Mouse (Mus musculus) liver (tissue): Measurements from ENCODE around the gene Ap4e1.

Experiments
- DNase-seq: peaks from one replicate; pipeline ENCODE4 v3.0.0-alpha.2; 2020; ENCODE audit warnings: mixed read lengths

Ap4e1 gene

DNA sequence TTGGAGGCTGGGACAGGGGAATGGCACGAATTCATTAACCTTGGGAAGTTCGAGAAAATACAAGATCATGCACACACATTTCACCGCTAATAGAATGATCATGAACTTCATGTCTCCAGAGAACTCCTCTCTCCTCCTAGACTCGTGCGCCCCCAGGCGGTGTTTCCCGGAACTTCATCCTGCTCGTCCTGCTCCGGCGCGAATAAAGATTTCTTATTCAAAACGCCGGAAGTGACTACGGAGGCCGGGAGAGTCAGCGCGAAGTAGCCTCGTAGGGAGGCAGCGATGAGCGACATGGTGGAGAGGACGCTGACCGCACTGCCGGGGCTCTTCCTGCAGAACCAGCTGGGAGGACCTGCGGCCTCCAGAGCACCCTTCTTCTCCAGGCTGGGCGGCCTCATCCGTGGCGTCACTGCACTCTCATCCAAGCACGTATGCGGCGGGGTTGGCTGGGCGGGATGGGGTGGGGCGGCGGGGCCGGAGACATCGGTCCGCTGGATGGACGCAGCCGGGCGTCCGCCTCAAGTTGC, at the start of gene Ap4e1:
TSS of gene Ap4e1 (plus strand) at position 249 of the 530 bp plus-strand sequence.
- peak; percentile 97 for DNase-seq

GRCm38 (mm10) chr2:126961696-126962095, 46.8 kb upstream of the Ap4e1 start:
- DNase-seq, result no peak

DNA sequence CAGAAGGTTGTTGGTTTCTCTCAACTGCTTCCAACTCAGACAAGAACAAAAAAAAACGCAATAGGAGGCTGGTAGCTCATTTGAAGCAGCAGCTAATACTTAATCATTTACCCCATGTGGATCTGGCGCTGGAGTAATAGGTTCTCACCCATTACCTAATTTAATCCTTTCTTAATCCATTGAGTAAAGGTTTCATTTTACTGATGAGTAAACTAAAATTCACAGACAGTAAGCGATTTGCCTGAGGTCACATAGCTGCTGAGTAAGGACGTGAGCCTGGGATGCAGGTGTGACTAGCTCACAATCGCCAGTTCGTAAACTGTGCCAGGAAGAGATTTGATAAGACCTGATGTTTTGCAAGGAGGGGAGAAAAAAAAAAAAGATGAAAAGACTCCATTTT, 31.1 kb upstream of the Ap4e1 start:
- DNase-seq, result no peak

- no peak for DNase-seq
Observed at GRCm38 (mm10) chr2:126983221-126983620, 25.3 kb upstream of the Ap4e1 start.

DNA sequence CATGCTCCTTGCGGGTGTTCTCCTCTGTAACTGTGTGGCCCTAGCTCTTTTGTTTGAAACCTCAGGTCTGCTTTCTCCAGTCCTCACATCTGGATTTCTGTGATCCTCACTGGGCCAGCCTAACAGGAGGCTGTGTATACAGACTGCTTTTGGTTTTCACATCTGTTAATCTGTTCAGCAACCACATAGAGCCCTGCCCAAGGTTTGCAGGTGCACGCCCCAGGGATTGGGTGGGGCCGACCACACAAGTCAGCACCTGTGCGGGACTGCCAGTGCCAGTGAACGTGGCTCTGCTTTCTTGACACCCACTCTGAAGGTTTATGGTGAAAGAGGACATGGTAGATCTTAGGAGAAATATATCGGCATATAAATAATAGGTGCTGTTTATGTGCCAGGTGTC, 18.6 kb upstream of the Ap4e1 start:
- no peak for DNase-seq

DNA sequence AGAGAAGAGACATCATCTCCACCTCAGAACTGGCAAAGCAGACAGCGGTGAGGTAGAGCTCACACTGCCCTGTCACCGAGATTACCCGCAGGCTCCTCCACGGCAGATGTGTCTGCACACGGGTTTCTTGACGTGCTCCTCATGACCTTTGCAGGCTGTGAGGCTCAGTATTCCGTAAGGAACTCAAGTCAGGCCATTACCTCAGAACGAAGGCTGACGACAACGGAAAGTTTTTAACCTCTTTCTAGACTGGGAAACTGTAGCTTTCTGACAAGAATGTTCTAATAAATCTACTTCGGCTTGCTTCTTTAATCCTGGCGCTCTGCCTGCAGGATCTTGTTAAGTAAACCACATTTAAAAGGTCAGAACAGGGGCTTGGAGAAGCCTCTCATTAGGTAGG, 15.8 kb upstream of the Ap4e1 start:
- no peak for DNase-seq

- DNase-seq, result no peak
Observed at GRCm38 (mm10) chr2:126994384-126995166, 13.9 kb upstream of the Ap4e1 start.

DNA sequence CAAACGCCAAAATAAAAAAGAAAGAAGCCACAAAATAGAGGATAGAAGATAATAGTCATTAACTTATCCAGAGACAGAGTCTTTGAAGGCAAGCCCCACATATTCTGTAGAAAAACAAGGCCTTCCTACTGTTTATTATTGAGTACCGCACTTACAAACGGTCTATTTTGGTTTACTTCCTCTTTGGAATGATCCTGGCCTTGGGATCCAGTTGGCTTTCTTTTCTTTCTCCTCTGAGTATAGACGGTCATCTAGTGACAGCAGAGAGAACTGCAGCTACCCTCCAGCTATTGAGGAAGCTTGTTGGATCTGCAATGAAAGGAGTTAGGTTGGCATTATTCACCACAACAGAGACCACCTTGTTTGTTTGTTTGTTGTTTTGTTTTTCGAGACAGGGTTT, 11.8 kb upstream of the Ap4e1 start:
- DNase-seq, result no peak

DNA sequence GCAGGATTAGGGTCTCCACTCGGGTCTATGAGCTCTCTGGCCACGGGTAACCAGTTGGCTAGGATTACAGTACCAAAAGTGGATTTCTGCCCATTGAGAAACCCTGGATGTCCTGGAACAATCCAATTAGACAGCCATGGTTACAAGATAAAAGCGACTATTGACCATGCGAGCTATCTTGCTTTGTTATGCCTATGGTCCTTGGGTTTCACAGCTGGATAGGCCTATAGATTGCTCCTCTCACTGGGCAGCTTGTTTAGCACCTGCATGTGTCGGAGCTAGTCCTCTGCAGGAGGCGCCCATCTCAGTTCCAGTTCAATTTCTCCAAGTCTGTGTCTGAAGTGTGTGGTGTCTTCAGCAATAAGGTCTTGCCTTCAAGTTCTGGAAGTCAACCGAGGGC, 10.3 kb upstream of the Ap4e1 start:
- no peak for DNase-seq

DNA sequence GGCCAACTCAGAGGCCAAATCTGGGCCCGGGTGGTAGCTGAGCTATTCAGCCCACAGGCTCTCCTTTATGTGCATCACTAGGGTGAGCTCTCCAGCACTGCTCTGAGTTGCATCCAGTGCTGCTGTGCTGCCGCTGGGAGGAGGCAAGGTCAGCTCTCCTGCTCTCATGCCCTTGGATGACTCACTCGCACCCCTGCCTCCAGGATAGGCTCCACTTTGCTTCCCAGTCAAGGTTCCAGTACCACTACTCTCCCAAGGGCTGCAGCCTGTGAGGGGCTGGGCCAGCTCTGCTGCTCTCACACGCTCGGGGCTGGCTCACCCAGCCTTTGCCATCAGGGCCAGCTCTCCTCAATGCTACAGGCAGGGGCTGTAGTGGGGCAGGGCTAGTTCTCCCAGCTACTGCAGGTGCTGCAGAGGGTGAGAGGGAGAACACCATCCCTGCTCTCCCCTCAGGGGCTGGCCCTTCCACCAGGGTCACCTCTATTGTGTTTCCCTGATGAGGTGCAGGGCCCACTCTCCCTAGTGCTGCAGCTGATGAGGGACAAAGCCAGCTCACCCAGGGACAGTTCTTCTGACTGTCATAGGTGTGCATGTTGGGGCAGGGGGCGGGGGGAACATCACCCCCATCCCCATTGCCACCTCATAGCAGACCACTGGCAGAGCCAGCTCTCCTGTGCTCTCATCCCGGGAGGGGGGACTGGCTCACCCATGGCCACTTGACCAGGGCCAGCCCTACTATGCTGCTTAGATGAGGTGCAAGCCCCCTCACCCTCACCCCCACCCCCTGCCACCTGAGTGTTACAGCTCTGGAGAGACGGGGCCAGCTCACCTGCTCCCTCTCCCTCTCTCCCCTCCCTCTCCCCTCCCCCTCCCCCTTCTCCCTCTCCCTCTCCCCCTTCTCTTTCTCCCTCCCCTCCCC, 7.9 kb upstream of the Ap4e1 start:
- no peak for DNase-seq

DNA sequence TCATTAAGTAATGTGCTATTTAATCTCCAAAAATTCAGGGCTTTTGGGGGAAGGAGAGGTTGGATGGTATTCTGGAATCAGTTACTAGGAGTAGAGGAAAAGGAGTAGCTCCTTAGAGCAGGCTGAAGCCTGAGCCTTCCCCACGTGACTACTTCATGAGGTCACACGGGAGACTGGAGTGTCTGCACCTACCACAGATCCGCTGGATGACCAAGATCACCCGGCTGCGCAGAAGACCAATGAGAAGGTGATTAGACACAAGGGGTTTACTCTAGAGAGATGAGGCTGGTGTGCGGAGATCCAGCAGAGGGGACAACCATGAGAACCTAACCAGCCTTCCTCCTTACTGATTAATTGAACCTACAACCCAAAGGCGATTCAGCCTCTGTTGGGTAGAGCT, 4.5 kb upstream of the Ap4e1 start:
- DNase-seq, result no peak

DNA sequence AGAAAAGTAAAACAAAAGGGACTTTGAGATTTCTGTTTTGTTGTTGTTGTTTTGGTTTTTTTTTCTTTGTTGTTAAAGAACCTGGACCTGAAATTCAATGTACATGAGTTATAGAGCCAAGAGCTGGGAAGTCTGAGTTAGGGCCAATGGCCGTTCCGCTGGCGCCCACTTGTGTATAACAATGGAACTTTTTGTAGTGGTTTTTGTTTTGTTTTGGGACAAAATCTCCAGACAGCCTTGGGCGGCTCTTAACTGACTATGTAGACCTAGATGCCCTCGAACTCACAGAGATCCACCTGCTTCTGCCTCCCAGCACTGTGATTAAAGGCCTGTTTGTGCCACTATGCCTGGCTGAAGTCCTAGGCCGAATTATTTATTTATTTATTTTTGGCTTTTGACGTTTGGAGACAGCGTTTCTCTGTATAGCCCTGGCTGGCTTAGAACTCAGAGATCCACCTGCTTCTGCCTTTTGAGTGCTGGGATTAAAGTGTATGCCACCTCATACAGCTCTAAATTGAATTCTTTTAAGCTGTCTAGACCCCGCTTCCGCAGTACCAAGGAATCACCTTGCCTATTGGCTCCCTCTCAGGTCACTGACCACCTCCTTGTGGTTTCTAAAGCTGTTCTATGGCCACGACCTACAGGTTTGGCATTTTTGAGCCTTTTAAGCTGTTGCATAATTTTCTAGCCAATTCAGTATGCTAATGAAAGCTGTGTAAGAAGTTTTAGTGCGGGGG, 1.7 kb upstream of the Ap4e1 start:
- DNase-seq, result peak; percentile 37

- DNase-seq, result no peak
Observed at GRCm38 (mm10) chr2:127007509-127007908, 1.0 kb upstream of the Ap4e1 start.

- DNase-seq, result no peak
Observed at GRCm38 (mm10) chr2:127035006-127035605, 26.6 kb downstream of the Ap4e1 start.

DNA sequence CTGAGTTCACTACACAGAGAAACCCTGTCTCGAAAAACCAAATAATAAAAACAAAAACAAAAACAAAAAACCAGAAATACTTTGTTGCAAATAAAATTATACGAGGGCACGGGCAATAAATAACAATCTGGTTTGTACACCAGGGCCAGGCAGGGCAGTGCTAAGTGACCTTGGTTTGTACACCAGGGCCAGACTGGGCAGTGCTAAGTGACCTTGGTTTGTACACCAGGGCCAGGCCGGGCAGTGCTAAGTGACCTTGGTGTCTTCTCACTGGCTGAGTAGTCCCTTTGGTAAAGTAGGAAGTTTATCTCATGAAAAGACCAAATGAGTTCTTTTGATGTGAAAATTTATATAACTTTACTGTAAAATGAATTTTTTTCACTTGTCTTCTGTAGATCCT, 28.8 kb downstream of the Ap4e1 start:
- no peak for DNase-seq

DNA sequence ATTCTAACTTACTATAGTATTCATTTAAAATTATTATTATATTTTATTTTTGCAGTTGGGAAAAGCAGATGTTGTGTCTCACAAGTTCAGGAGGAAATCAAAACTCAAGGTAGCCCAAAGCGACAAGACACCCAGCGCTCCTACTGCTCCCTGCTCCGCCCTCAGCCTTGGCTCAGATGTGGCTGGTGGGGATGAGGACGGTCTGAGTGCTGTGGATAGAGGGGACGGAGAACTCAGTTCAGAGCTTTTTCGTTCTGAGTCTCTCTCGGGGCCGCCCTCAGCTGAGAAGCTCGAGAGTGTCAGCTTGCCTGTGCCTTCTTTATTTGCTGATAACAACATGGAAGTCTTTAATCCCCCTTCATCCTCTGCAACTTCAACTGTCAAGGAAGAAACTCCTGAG, 53.0 kb downstream of the Ap4e1 start:
- DNase-seq, result no peak

- DNase-seq, result no peak
Observed at GRCm38 (mm10) chr2:127068806-127069205, 60.3 kb downstream of the Ap4e1 start.

GRCm38 (mm10) chr2:127069781-127070434, 61.4 kb downstream of the Ap4e1 start:
- DNase-seq, result no peak

DNA sequence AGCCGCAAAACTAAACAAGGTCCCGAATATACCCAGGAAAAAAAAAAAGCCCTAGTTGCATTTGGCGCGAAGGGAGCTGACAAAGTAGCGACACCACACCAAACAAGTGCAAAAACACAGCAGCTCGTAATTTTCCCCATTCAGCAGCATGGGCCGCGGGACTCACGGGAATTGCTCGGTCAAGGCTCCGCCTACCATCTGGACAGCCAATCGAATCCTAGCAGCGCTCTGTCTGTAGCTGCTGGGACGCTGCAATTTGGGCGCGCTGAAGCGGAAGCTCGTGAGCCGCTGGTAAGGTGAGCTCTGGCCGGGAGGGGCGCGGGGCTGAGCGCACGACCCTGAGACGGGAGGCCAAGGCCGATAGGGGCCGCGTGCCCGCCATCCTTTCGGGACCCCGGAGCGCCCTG, 61.9 kb downstream of the Ap4e1 start, which contains the start of gene Blvra:
TSS of gene Blvra (plus strand) at position 231 of the 407 bp plus-strand sequence.
- DNase-seq, result peak; percentile 93

GRCm38 (mm10) chr2:127070879-127071278, 62.4 kb downstream of the Ap4e1 start:
- no peak for DNase-seq

DNA sequence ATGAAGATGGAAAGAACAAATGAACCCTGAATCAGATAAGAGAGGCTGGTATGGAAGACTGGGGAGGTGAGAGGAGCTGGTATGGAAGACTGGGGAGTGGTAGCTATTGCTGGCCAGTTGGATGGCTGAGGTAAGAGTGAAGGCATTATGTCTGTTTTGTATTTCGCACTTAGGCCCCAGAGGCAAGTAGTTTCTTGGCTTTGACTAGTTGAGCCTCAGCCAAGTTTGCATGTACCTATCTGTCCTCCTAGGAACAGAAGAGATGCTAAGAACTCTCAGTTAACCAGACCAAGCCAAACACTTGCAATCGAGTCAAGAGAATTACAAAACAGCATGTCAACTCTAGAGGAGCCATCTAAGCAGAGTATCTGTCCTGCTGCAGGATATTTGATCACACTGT, 65.6 kb downstream of the Ap4e1 start:
- no peak for DNase-seq

GRCm38 (mm10) chr2:127077611-127078010, 69.1 kb downstream of the Ap4e1 start:
- no peak for DNase-seq
